Mouse (Mus musculus): Measurements from ENCODE around the gene Mad2l2. TPM values are rescaled to one million over a fixed set of nuclear protein-coding genes. Genes with fewer than 3 reads are reported as not detected.

Mad2l2 gene
- polyA plus RNA-seq, 1 experiment = 21.0 TPM

GRCm38 (mm10) chr4:148160436-148161390 is 30.5 kb downstream of the Mad2l2 start, which contains the start of the genes Fbxo44 and Fbxo2:
Fbxo44 (minus strand) TSS chr4:148160482.
Fbxo2 (plus strand) TSS chr4:148160621.
- H3K4me1 ChIP-seq (ENCODE audit: control insufficient read depth, insufficient read depth, insufficient read length) = peaks cover 11% of the 10 kb centered on the region
- DNase-seq (ENCODE audit: low read depth in 1 of 2, low spot score in 2 of 2) = no peak
- no peaks in the 10 kb centered on the region for H3K36me3 ChIP-seq (ENCODE audit: control insufficient read depth, insufficient read depth, low read length)
- peaks cover 19% of the 10 kb centered on the region for H3K27me3 ChIP-seq (ENCODE audit: control insufficient read depth, insufficient read depth, low read length)
- no peak within 1 kb of the TSS for H3K27ac ChIP-seq (ENCODE audit: insufficient read depth, low read length)
- peak within 1 kb of the TSS; percentile 64 for H3K4me3 ChIP-seq (ENCODE audit: extremely low read depth, insufficient read depth, insufficient read length)
- WGBS = 3% methylated on average over 43 of the region's 43 CpGs
- TF ChIP-seq POLR2A (IDR thresholded peaks at IDR 0.05; ENCODE audit: low read depth, low read length) (no peak), CTCF (IDR thresholded peaks at IDR 0.05; ENCODE audit: extremely low read depth, insufficient read depth, insufficient read length, insufficient replicate concordance) (no peak)

GRCm38 (mm10) chr4:148164002-148164439 is 33.8 kb downstream of the Mad2l2 start:
- Histone ChIP-seq H3K36me3 (ENCODE audit: control insufficient read depth, insufficient read depth, low read length) (no peaks in the 10 kb centered on the region), H3K27me3 (ENCODE audit: control insufficient read depth, insufficient read depth, low read length) (peaks cover 23% of the 10 kb centered on the region), H3K4me1 (ENCODE audit: control insufficient read depth, insufficient read depth, insufficient read length) (peaks cover 7% of the 10 kb centered on the region), H3K27ac (ENCODE audit: insufficient read depth, low read length) (no peak overlapping the region), H3K4me3 (ENCODE audit: extremely low read depth, insufficient read depth, insufficient read length) (peak overlapping the region; percentile 43)
- WGBS = 3% methylated on average over 29 of the region's 29 CpGs
- TF ChIP-seq POLR2A (IDR thresholded peaks at IDR 0.05; ENCODE audit: low read depth, low read length) (no peak), CTCF (IDR thresholded peaks at IDR 0.05; ENCODE audit: extremely low read depth, insufficient read depth, insufficient read length, insufficient replicate concordance) (peak; percentile 75; the same call in 1 of the 2 replicates)
- peak in 1 of 2 experiments; percentile 70 for DNase-seq (ENCODE audit: low read depth in 1 of 2, low spot score in 2 of 2)

GRCm38 (mm10) chr4:148164461-148164860 is 34.3 kb downstream of the Mad2l2 start:
- H3K36me3 ChIP-seq (ENCODE audit: control insufficient read depth, insufficient read depth, low read length) = no peaks in the 10 kb centered on the region
- H3K27ac ChIP-seq (ENCODE audit: insufficient read depth, low read length) = no peak overlapping the region
- WGBS = 4% methylated on average over 16 of the region's 16 CpGs
- peaks cover 25% of the 10 kb centered on the region for H3K27me3 ChIP-seq (ENCODE audit: control insufficient read depth, insufficient read depth, low read length)
- H3K4me1 ChIP-seq (ENCODE audit: control insufficient read depth, insufficient read depth, insufficient read length) = peaks cover 5% of the 10 kb centered on the region
- H3K4me3 ChIP-seq (ENCODE audit: extremely low read depth, insufficient read depth, insufficient read length) = peak overlapping the region; percentile 7; the same call in 1 of the 2 replicates
- DNase-seq (ENCODE audit: low read depth in 1 of 2, low spot score in 2 of 2) = no peak
- TF ChIP-seq CTCF (IDR thresholded peaks at IDR 0.05; ENCODE audit: extremely low read depth, insufficient read depth, insufficient read length, insufficient replicate concordance) = no peak
- TF ChIP-seq POLR2A (IDR thresholded peaks at IDR 0.05; ENCODE audit: low read depth, low read length) = no peak

GRCm38 (mm10) chr4:148165551-148165950 is 35.4 kb downstream of the Mad2l2 start:
- Histone ChIP-seq H3K4me3 (ENCODE audit: extremely low read depth, insufficient read depth, insufficient read length) (no peak overlapping the region), H3K36me3 (ENCODE audit: control insufficient read depth, insufficient read depth, low read length) (no peaks in the 10 kb centered on the region), H3K4me1 (ENCODE audit: control insufficient read depth, insufficient read depth, insufficient read length) (peaks cover 5% of the 10 kb centered on the region), H3K27me3 (ENCODE audit: control insufficient read depth, insufficient read depth, low read length) (peaks cover 23% of the 10 kb centered on the region), H3K27ac (ENCODE audit: insufficient read depth, low read length) (no peak overlapping the region)
- 22% methylated on average over 17 of the region's 17 CpGs for WGBS
- no peak for DNase-seq (ENCODE audit: low read depth in 1 of 2, low spot score in 2 of 2)
- TF ChIP-seq CTCF (IDR thresholded peaks at IDR 0.05; ENCODE audit: extremely low read depth, insufficient read depth, insufficient read length, insufficient replicate concordance) (no peak), POLR2A (IDR thresholded peaks at IDR 0.05; ENCODE audit: low read depth, low read length) (no peak)

- Histone ChIP-seq H3K36me3 (ENCODE audit: control insufficient read depth, insufficient read depth, low read length) (no peaks in the 10 kb centered on the region), H3K27ac (ENCODE audit: insufficient read depth, low read length) (no peak overlapping the region), H3K4me1 (ENCODE audit: control insufficient read depth, insufficient read depth, insufficient read length) (peaks cover 5% of the 10 kb centered on the region), H3K4me3 (ENCODE audit: extremely low read depth, insufficient read depth, insufficient read length) (no peak overlapping the region), H3K27me3 (ENCODE audit: control insufficient read depth, insufficient read depth, low read length) (peaks cover 21% of the 10 kb centered on the region; the same call in 1 of the 2 replicates)
- DNase-seq (ENCODE audit: low read depth in 1 of 2, low spot score in 2 of 2) = no peak
- WGBS = 38% methylated on average over 10 of the region's 10 CpGs
- TF ChIP-seq POLR2A (IDR thresholded peaks at IDR 0.05; ENCODE audit: low read depth, low read length) (no peak), CTCF (IDR thresholded peaks at IDR 0.05; ENCODE audit: extremely low read depth, insufficient read depth, insufficient read length, insufficient replicate concordance) (no peak)
These were observed 36.2 kb downstream of the Mad2l2 start for GRCm38 (mm10) chr4:148166431-148166830.

- H3K36me3 ChIP-seq (ENCODE audit: control insufficient read depth, insufficient read depth, low read length) = no peaks in the 10 kb centered on the region
- no peak overlapping the region for H3K4me3 ChIP-seq (ENCODE audit: extremely low read depth, insufficient read depth, insufficient read length)
- H3K27ac ChIP-seq (ENCODE audit: insufficient read depth, low read length) = no peak overlapping the region
- peak; percentile 42 to 69 for DNase-seq (ENCODE audit: low read depth in 1 of 2, low spot score in 2 of 2)
- TF ChIP-seq POLR2A (IDR thresholded peaks at IDR 0.05; ENCODE audit: low read depth, low read length) (no peak), CTCF (IDR thresholded peaks at IDR 0.05; ENCODE audit: extremely low read depth, insufficient read depth, insufficient read length, insufficient replicate concordance) (peak; percentile 56; the same call in 1 of the 2 replicates)
- peaks cover 18% of the 10 kb centered on the region for H3K27me3 ChIP-seq (ENCODE audit: control insufficient read depth, insufficient read depth, low read length)
- WGBS = 20% methylated on average over 3 of the region's 4 CpGs
- H3K4me1 ChIP-seq (ENCODE audit: control insufficient read depth, insufficient read depth, insufficient read length) = peaks cover 5% of the 10 kb centered on the region
These were observed 36.8 kb downstream of the Mad2l2 start for GRCm38 (mm10) chr4:148166986-148167385.
